Mouse (Mus musculus) stomach, postnatal 0 days (tissue): ENCODE data around the gene Cnfn. TPM values are rescaled to one million over a fixed set of nuclear protein-coding genes. Genes with fewer than 3 reads are reported as not detected.
A peak's percentile ranks its signal among the peaks of the same experiment; 100 is the strongest.

Experiments used
- ATAC-seq: fragments of 200-750 bp; cut with Nextera tagmentation; 2 replicates; pipeline ENCODE4 v1.8.0; 2017; ENCODE audit not compliant: low FRiP score, low TSS enrichment
- DNase-seq: peaks from one replicate; pipeline ENCODE4 v3.0.0-alpha.2; 2016; ENCODE audit warnings: low spot score
- H3K27ac ChIP-seq: fragments of 300-500 bp; sonication (generic); replicated peaks from 2 replicates; pipeline ENCODE4 v1.5.1; 2014; ENCODE audit warnings: mild to moderate bottlenecking, control low read depth
- H3K27me3 ChIP-seq: fragments of 300-500 bp; sonication (generic); 2 replicates; pipeline ENCODE4 v1.6.1; 2014; ENCODE audit warnings: low read length; ENCODE audit not compliant: control insufficient read depth, insufficient read depth
- H3K36me3 ChIP-seq: fragments of 300-500 bp; sonication (generic); 2 replicates; pipeline ENCODE4 v1.6.1; 2014; ENCODE audit warnings: low read length, mixed read lengths; ENCODE audit not compliant: control insufficient read depth, insufficient read depth
- H3K4me1 ChIP-seq: fragments of 300-500 bp; sonication (generic); replicated peaks from 2 replicates; pipeline ENCODE4 v1.6.1; 2014; ENCODE audit warnings: antibody characterized with exemption; ENCODE audit not compliant: control insufficient read depth, insufficient read depth
- H3K4me2 ChIP-seq: fragments of 300-500 bp; sonication (generic); replicated peaks from 2 replicates; pipeline ENCODE4 v1.6.1; 2014; ENCODE audit warnings: low read depth, mild to moderate bottlenecking, control low read depth, moderate library complexity
- H3K4me3 ChIP-seq: fragments of 300-500 bp; sonication (generic); 2 replicates; pipeline ENCODE4 v1.5.1; 2014; ENCODE audit warnings: low read depth, low read length, control low read depth
- H3K9ac ChIP-seq: fragments of 300-500 bp; sonication (generic); 2 replicates; pipeline ENCODE4 v1.6.1; 2014; ENCODE audit warnings: mild to moderate bottlenecking, low read length, control low read depth, mixed read lengths
- H3K9me3 ChIP-seq: fragments of 300-500 bp; sonication (generic); 2 replicates; pipeline ENCODE4 v1.6.1; 2016; ENCODE audit warnings: low read length; ENCODE audit not compliant: control insufficient read depth
- CTCF ChIP-seq: IDR thresholded peaks from 2 replicates; pipeline ENCODE4 v1.5.1; 2016; ENCODE audit warnings: antibody characterized with exemption, low read depth, mild to moderate bottlenecking, moderate library complexity
- EP300 ChIP-seq: optimal IDR thresholded peaks from 2 replicates; pipeline ENCODE3; 2016; ENCODE audit warnings: antibody characterized with exemption
- WGBS: fragments of 180-500 bp; shearing (Covaris S2); extraction: QIAGEN DNeasy Blood & Tissue Kit; methylation state at CpG from one replicate; pipeline ENCODE4 v1.1.7; 2014; 5-methylcytosine and 5-hydroxymethylcytosine counted together
- polyA plus RNA-seq: library from polyadenylated mRNA; unstranded; fragments of >200 nt; fragmentation: Nextera tagmentation; extraction: Ambion mirVana; gene quantifications from 2 replicates; pipeline ENCODE4 v1.2.1, GENCODE M21; 2015

Cnfn gene
- polyA plus RNA-seq, 1 experiment from 2014 or later, result 4,615 TPM

DNA sequence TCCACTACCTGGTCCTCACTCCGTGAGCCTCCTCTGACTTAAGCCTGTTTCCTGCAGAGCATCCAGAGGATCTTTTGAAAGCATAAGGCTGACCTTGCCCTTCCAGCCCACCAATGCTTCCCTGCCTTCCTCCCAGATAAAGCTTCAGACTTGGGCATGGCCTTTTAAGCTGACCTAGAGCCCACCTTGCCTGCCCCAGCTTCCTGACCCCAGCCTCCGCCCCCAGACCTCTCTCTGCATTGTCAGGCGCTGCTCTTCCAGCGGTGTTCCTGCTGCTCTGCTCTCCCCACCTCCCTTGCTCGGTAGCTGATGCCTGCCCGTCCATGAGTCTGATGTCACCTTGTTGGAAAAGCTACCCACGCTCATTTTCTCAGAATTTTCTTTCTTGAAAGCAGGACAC is 23.3 kb upstream of the Cnfn start:
- no peaks in the 10 kb centered on the region for H3K9me3 ChIP-seq
- TF ChIP-seq EP300 (no peak), CTCF (no peak)
- no peaks in the 10 kb centered on the region for H3K36me3 ChIP-seq
- WGBS, result 68% methylated on average over 7 of the region's 7 CpGs
- H3K4me3 ChIP-seq, result no peak overlapping the region
- H3K4me2 ChIP-seq, result 0 out of 2 replicates have a peak overlapping the region, but pooled peaks have one; percentile 14
- no peaks in the 10 kb centered on the region for H3K27me3 ChIP-seq
- H3K9ac ChIP-seq, result no peak overlapping the region
- ATAC-seq (no peak), DNase-seq (no peak)
- H3K27ac ChIP-seq, result no peak overlapping the region
- H3K4me1 ChIP-seq, result peaks cover 12% of the 10 kb centered on the region

DNA sequence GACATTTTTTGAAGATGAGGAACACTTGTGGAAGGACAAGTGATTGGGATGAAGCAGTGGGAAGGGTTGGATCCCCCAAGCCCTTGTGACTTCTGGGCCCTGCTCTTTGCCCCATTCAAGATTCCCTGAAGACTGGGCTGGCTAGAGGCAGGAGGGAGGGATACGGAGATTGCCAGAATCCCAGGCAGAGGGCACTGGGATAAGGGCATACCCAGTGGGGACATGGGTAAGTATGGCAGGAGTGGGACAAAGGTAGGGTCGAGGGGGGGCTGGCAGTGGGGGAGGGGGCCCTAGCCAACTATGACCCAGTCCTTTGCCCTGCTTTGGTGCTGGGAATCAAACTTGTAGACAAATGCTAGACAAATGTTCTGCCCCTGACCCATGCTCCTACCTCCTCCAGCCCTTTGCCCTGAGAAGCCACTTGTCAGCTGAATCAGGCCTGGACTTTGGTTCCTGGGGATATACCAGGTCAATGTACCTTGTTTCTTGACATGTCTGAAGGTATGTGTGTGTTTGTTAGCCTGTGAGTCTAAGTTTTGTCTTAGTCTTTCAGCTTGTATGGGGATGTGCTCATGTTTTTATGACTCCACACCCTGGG is 22.4 kb upstream of the Cnfn start:
- WGBS, result 85% methylated on average over 2 of the region's 2 CpGs
- TF ChIP-seq EP300, result no peak
- TF ChIP-seq CTCF, result no peak

DNA sequence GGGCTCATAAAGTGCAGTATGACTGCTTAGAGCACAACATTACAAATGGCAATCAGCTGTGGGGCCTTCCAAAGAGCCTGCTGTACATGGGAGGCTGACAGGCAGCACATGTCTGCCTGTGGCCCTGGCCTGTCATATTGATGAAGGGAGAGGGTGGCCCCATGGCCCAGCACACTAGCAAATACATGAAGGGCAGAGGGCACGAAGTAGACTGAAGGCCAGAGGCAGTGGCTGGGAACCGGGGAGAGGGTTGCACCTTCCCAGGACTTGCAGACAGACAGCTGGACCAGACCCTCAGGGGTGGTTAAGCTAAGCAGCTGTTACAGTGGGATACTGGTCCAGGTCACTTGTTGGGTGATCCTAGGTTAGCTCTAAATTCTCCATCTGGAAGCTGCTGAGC is 21.5 kb upstream of the Cnfn start:
- no peak for ATAC-seq
- DNase-seq, result no peak
- no peak overlapping the region for H3K4me2 ChIP-seq
- no peaks in the 10 kb centered on the region for H3K9me3 ChIP-seq
- peaks cover 15% of the 10 kb centered on the region for H3K4me1 ChIP-seq
- no peaks in the 10 kb centered on the region for H3K36me3 ChIP-seq
- H3K27me3 ChIP-seq, result no peaks in the 10 kb centered on the region
- 38% methylated on average over 2 of the region's 2 CpGs for WGBS
- no peak for TF ChIP-seq CTCF
- TF ChIP-seq EP300, result no peak
- peak overlapping the region; percentile 58; the same call in 1 of the 2 replicates for H3K27ac ChIP-seq
- H3K4me3 ChIP-seq, result no peak overlapping the region
- H3K9ac ChIP-seq, result no peak overlapping the region

More for the DNA sequence above, 22.4 kb upstream of the Cnfn start:
- ATAC-seq, result no peak
- Histone ChIP-seq H3K4me3 (no peak overlapping the region), H3K9ac (no peak overlapping the region), H3K27me3 (no peaks in the 10 kb centered on the region), H3K36me3 (no peaks in the 10 kb centered on the region), H3K9me3 (no peaks in the 10 kb centered on the region), H3K27ac (no peak overlapping the region), H3K4me2 (no peak overlapping the region), H3K4me1 (peaks cover 12% of the 10 kb centered on the region)
- DNase-seq, result no peak

- Histone ChIP-seq H3K4me1 (peaks cover 21% of the 10 kb centered on the region), H3K36me3 (no peaks in the 10 kb centered on the region), H3K4me3 (no peak overlapping the region), H3K27me3 (no peaks in the 10 kb centered on the region), H3K9ac (peak overlapping the region; percentile 35; the same call in 1 of the 2 replicates), H3K27ac (peak overlapping the region; percentile 85), H3K9me3 (no peaks in the 10 kb centered on the region), H3K4me2 (peak overlapping the region; percentile 23; the same call in 1 of the 2 replicates)
- DNase-seq (peak; percentile 79), ATAC-seq (peak; percentile 85)
- TF ChIP-seq EP300 (no peak), CTCF (no peak)
- 44% methylated on average over 8 of the region's 8 CpGs for WGBS
Measured at GRCm38 (mm10) chr7:25390054-25390770, 20.7 kb upstream of the Cnfn start.

DNA sequence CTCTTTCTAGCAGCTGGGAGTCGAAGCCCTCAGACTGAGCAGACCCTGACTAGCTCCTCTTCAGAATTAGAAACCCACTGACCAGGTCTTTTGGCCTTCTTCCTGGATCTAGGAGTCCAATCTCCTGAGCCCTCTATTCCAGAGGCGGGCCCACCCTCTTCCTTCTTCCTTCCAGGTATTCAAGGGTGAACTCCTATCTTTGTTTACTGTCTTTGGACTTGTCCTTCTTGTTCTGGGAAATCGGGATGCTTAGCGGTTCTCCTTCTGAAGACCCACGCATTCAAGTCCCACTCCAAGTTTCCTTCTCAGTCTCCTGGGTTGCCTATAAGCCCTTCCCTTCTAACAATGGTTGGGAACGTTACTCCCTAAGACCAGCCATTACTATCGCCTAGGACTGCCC is 19.4 kb upstream of the Cnfn start:
- no peak overlapping the region for H3K4me3 ChIP-seq
- no peaks in the 10 kb centered on the region for H3K27me3 ChIP-seq
- TF ChIP-seq CTCF (no peak), EP300 (no peak)
- H3K4me1 ChIP-seq, result peaks cover 18% of the 10 kb centered on the region
- H3K4me2 ChIP-seq, result no peak overlapping the region
- 73% methylated on average over 7 of the region's 7 CpGs for WGBS
- peaks cover 7% of the 10 kb centered on the region for H3K36me3 ChIP-seq
- H3K9me3 ChIP-seq, result no peaks in the 10 kb centered on the region
- H3K27ac ChIP-seq, result no peak overlapping the region
- ATAC-seq (no peak), DNase-seq (no peak)
- no peak overlapping the region for H3K9ac ChIP-seq
